Mouse (Mus musculus): Measurements from ENCODE around the gene 9830107B12Rik.
"Not testable (repeated sequence)": the region's sequence is repeated elsewhere in the genome, so short reads cannot be mapped to it uniquely, and the experiment has no call there.

The 9830107B12Rik gene

GRCm38 (mm10) chr17:48146120-48146519 lies at the start of gene 9830107B12Rik:
Gene 9830107B12Rik (minus strand): TSS chr17:48146268.
- no peak for DNase-seq

- DNase-seq: no peak
Observed at GRCm38 (mm10) chr17:48192366-48192765, 46.3 kb upstream of the 9830107B12Rik start.

DNA sequence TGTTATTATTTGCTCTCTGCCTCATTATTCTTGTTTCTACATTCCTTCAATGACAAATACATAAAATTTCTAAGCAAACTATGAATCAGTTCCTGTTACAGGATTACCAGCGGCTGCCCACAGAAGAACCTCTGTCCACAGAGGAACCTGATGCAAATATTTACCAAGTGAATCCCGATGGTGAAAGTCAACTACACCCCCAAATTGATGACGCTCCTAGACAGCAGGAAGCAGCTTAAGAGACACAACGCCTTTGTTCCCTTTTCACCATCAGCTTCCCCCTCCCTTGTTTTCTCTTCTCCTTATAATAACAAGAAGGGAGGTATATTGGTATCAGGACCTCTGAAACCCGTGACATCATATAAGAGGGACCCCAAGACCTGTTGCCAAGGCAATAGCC lies 39.2 kb upstream of the 9830107B12Rik start:
- DNase-seq: no peak

- not testable (repeated sequence) for DNase-seq
Observed at GRCm38 (mm10) chr17:48167103-48167502, 21.0 kb upstream of the 9830107B12Rik start, which contains the start of gene A530064D06Rik. Gene A530064D06Rik (minus strand): TSS chr17:48167275.

GRCm38 (mm10) chr17:48157382-48158076 lies 11.5 kb upstream of the 9830107B12Rik start:
- DNase-seq: no peak

DNA sequence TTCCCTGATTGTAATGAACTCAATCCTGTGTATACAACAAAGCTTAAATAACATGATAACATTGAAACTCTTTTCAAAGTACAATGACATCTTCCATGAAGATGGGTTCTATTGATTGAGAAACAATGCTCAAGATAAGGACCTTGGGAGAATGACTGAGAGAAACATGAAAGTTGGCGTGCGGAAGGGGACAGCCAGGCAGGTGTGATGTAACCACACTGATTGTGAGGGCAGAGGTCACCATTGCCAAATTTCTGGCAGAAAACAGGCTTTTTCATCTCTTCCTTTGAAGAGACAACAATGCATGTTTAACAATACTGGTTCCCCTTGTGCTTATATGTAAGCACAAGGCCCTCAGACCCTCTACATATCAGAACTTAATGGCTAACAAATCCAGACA lies 13.3 kb downstream of the 9830107B12Rik start:
- DNase-seq: no peak

- no peak for DNase-seq
Observed at GRCm38 (mm10) chr17:48120456-48120855, 25.6 kb downstream of the 9830107B12Rik start.

GRCm38 (mm10) chr17:48119656-48120055 lies 26.4 kb downstream of the 9830107B12Rik start:
- DNase-seq: peak; percentile 67

DNA sequence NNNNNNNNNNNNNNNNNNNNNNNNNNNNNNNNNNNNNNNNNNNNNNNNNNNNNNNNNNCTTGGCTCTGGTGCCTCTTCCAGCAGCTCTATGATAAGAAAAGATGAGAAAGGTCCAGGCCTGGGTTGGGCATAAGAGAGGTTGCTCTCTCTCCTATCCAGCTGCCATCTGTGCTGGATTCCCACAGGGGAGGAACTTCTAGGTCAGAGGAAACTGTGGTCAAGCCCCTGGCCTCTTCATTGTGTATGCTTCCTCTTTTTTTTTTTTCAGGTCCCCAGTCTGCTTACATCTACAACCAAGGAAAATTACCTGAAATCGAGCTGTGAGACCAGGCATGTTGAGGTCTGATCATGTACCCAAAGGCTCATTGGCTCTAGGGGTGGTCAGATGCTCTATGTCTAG lies 27.5 kb downstream of the 9830107B12Rik start:
- no peak for DNase-seq

- DNase-seq: no peak
Observed at GRCm38 (mm10) chr17:48110547-48111287, 35.4 kb downstream of the 9830107B12Rik start.

- no peak for DNase-seq
Observed at GRCm38 (mm10) chr17:48108520-48108919, 37.5 kb downstream of the 9830107B12Rik start.

DNA sequence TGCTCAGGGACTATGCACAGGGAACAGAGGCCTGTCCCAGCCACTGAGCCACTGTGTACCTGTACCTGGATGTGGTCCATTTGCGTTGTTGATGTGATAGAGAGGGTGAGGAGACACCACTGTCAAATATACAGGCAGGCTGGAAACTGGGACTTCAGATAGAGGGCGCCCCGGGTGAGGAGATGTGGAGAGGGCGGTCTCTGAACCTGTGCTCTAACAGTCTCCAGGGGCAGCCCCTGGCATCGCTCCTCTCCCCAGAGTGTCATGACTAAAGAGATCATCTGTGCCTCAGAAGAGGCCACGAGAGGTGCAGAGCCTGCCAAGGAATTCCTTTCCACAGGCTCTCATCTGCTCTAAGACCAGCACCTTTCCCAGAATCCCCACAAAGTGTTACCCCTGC lies 38.2 kb downstream of the 9830107B12Rik start:
- no peak for DNase-seq

- DNase-seq: no peak
Observed at GRCm38 (mm10) chr17:48107333-48107732, 38.7 kb downstream of the 9830107B12Rik start.

DNA sequence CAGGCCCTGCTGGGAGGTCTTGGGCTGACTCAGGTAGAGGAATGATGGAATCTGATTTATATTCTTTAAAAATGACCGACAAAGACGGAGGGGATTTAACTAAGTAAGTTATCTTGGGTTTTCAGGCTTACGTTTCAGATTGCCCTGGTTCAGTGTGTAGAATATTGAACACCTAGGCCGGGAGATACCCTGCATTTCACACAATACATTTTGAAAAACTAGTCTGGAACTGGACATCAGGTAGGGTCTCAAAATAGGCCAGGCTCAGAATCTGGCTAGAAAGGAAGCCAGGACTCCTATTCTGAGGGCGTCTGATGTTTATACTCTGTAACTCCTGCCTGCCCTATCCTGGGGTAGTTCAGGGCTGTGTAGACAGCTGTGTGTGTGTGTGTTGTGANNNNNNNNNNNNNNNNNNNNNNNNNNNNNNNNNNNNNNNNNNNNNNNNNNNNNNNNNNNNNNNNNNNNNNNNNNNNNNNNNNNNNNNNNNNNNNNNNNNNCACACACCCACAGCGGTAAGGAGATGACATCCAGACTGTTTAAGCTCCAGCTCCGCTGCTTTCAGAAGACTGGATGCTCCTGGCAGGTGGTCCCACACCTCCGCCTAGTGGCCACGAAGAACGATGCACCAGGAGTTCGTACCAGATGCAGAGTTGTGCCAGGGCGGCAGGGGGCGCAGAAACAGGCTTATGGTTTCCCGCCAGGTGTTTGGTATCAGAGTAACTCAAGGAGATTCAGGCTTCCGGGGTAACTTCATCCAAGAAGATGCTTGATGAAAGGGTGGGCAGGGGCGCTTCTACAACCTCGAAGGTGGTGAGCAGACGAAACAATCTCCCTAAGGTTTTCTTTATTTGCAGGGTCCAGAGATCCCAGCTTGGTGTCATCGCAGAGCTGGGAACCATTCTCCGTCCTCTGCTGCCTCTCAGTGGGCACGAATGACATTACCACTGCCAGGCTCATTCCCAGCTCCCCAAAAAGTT lies 45.3 kb downstream of the 9830107B12Rik start:
- peak; percentile 90 for DNase-seq

- no peak for DNase-seq
Observed at GRCm38 (mm10) chr17:48099312-48099711, 46.8 kb downstream of the 9830107B12Rik start.

DNA sequence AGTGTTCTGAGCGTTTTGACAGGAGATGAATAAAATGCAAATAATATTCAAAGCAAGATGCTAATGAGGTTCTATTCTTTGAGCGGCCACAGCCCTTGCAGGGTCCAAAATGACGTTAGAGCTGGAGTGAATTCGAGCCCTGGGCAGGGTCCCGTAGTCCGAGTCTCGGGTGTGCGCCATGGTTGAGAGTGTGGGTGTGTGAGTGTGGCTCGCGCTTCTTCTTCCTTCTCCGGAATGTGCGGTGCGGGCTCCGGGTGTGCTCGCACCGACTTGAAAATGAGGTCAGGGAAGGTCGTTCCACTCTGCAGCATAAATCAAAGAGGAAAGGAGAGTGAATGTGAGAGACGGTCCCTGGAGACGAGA lies 47.6 kb downstream of the 9830107B12Rik start:
- DNase-seq: no peak

DNA sequence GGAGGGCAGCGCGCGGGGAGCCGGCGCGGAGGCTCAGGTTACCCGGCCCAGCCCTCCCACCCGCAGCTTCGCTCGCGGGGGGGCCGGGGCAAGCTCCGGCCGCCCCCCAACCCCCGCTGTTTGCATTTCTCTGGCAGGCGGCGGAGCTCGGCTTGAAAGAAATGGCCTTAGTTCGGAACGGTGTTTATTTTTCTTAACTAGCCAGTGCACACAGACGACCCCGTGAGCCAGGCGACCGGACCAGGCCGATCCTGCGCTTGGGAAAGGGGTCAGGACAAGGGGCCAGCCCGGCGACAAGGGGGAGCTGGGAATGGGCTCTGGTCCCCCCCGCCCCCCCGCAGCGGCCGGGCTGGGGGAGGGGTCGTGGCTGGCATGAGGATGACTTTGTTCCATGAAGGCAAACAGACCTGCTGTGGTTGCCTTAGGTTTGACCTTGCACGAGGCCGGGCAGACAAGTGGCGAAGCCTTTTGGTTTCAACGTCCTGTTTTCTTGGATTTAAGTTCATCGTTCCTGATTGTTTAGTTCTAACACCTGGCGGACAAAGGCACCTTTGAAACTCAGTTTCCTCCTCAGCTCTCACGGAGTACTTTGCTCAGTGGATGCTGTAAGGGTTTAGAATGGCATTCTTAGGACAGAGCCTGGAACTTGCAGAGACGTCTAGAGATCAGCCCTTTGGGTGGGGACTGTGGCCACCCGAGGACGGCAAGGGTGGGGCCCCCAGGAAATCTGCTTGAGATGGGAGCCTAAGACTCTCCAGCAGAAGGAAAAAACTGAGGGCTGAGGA lies 48.1 kb downstream of the 9830107B12Rik start:
- no peak for DNase-seq

- peak; percentile 57 for DNase-seq
Observed at GRCm38 (mm10) chr17:48097011-48097742, 48.9 kb downstream of the 9830107B12Rik start.

DNA sequence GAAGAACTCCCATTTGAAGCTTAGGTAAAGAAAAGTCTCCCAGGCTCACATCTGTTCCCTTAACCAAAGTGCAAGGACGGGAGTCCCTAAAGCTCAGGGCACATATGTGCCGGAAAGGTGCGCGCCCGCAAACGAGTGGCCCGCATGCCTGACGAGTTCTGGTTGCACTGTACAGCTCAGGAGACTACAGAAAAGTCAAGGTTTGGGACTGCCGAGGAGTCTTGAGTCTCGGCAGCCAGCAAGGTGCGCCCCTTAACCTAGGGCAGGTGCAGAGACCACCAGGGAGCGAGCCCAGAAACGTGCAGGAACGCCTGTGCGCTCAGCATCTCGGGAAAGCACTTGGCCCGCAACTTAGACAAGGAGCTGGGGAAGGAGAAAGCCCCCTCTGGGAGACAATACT lies 49.7 kb downstream of the 9830107B12Rik start:
- DNase-seq: no peak

DNA sequence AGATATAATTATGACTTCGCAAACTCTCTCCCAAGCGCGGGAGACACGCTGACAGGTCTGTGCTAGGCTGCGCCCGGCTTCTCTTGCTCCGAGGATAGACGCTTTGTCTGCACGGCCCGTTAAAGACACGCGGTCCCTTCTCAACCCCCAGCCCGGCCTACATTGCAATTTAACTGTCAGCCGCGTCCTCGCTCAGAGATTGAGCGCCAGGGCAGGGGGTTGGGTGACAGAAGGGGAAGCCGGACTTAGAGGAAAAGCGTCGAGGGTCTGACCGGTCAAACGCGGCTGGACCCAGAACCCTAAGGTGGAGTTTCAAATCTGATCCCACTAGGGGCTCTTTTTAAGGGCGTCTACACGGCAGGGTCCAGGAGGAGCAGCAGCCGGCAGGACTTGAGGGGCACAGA lies 50.3 kb downstream of the 9830107B12Rik start:
- no peak for DNase-seq
